Mouse (Mus musculus): ENCODE data around the gene Spata1. TPM values are rescaled to one million over a fixed set of nuclear protein-coding genes. Genes with fewer than 3 reads are reported as not detected.

The Spata1 gene
- total RNA-seq, 2 experiments from 2014 or later: 2.2 to 4.5 TPM

- DNase-seq: no peak
These were observed 79.5 kb downstream of the Spata1 start for GRCm38 (mm10) chr3:146419992-146420537.

- DNase-seq: no peak
These were observed 80.0 kb downstream of the Spata1 start for GRCm38 (mm10) chr3:146419534-146419933.

- DNase-seq: no peak
These were observed 80.7 kb downstream of the Spata1 start for GRCm38 (mm10) chr3:146418901-146419300.

- no peak for DNase-seq
These were observed 81.7 kb downstream of the Spata1 start for GRCm38 (mm10) chr3:146417873-146418272.

GRCm38 (mm10) chr3:146414555-146414954 is 85.0 kb downstream of the Spata1 start:
- no peak for DNase-seq

- no peak for DNase-seq
These were observed 85.6 kb downstream of the Spata1 start for GRCm38 (mm10) chr3:146413992-146414391.

GRCm38 (mm10) chr3:146413016-146413415 is 86.5 kb downstream of the Spata1 start:
- no peak for DNase-seq

- no peak for DNase-seq
These were observed 87.1 kb downstream of the Spata1 start for GRCm38 (mm10) chr3:146412480-146412879.

- DNase-seq: no peak
These were observed 87.5 kb downstream of the Spata1 start for GRCm38 (mm10) chr3:146412008-146412407.

- no peak for DNase-seq
These were observed 89.4 kb downstream of the Spata1 start for GRCm38 (mm10) chr3:146410114-146410513.

Other genes starting within 250 kb of the Spata1 start
- gene Ssx2ip, start 95.1 kb downstream of the Spata1 start, total RNA-seq (2021): 10 to 100 TPM; 12.5 to 17.3 TPM
- 10 to 100 TPM in 1 of 2 experiments, 1 to 10 TPM in 1; 8.4 to 11.0 TPM for gene Ctbs, start 50.0 kb downstream of the Spata1 start, total RNA-seq (2021)
- 100 to 1,000 TPM; 276 to 286 TPM for gene Gng5, start 54 bp upstream of the Spata1 start, total RNA-seq (2021)
- 10 to 100 TPM; 26.1 to 28.9 TPM for gene Rpf1, start 21.7 kb upstream of the Spata1 start, total RNA-seq (2021)
- gene Uox, start 70.7 kb upstream of the Spata1 start, total RNA-seq (2021): 100 to 1,000 TPM in 1 of 2 experiments, 10 to 100 TPM in 1; 44.1 to 112 TPM
- 1 to 10 TPM in 1 of 2 experiments, under 1 TPM in 1; 0.61 to 1.7 TPM for gene Dnase2b, start 115.8 kb upstream of the Spata1 start, total RNA-seq (2021)
- not detected for gene 4930503B20Rik, start 151.6 kb upstream of the Spata1 start, total RNA-seq (2021)
- gene Samd13, start 185.8 kb upstream of the Spata1 start, total RNA-seq (2021): under 1 TPM; 0.24 to 0.69 TPM

All from adrenal gland, postnatal 10 days (tissue).